Mouse (Mus musculus): ENCODE results near the gene Kif2c. TPM values are rescaled to one million over a fixed set of nuclear protein-coding genes. Genes with fewer than 3 reads are reported as not detected.
A peak's percentile ranks its signal among the peaks of the same experiment; 100 is the strongest.
"Not testable (repeated sequence)": the region's sequence is repeated elsewhere in the genome, so short reads cannot be mapped to it uniquely, and the experiment has no call there.

Kif2c gene
- total and polyA plus RNA-seq, 2 experiments, result 0.05 to 0.18 TPM

DNA sequence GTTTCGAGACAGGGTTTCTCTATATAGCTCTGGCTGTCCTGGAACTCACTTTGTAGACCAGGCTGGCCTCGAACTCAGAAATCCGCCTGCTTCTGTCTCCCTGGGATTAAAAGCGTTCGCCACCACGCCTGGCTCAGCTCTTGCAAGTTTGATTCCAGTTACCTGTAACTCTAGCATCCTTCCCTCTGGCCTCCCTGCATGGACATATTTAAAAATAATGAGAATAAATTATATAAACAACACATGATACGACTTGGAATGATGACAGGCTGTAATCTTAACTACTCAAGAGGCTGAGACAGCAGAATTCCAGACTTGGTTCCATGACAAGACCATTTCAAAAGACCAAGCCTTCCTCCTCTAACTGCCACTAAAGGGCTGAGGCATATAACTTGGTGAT is 8.2 kb upstream of the Kif2c start:
- peak; percentile 30 for DNase-seq (ENCODE audit: extremely low read depth, low read depth, low spot score)
- Histone ChIP-seq H3K4me1 (ENCODE audit: control insufficient read depth, insufficient read depth, low read length) (peaks cover 10% of the 10 kb centered on the region), H3K27ac (replicated peaks; ENCODE audit: insufficient read depth, low read depth, low read length) (no peak overlapping the region; the same call in 1 of the 2 replicates), H3K79me2 (ENCODE audit: control insufficient read depth, insufficient read depth, low read length) (no peaks in the 10 kb centered on the region), H3K36me3 (ENCODE audit: control insufficient read depth, insufficient read depth, low read length) (no peaks in the 10 kb centered on the region), H3K9ac (ENCODE audit: low read depth, low read length) (no peak overlapping the region), H3K4me3 (ENCODE audit: insufficient read depth, low read depth, low read length) (no peak overlapping the region), H3K27me3 (ENCODE audit: control insufficient read depth, insufficient read depth, low read length) (no peaks in the 10 kb centered on the region)
- WGBS, result 71% methylated on average over 7 of the region's 7 CpGs
- TF ChIP-seq POLR2A (IDR thresholded peaks at IDR 0.05; ENCODE audit: extremely low read depth, insufficient read depth, low read length) (no peak), CTCF (IDR thresholded peaks at IDR 0.05; ENCODE audit: low read depth, low read length) (no peak)

GRCm38 (mm10) chr4:117189856-117190543 is 7.6 kb upstream of the Kif2c start:
- 1% methylated on average over 9 of the region's 9 CpGs for WGBS
- H3K27me3 ChIP-seq (ENCODE audit: control insufficient read depth, insufficient read depth, low read length), result no peaks in the 10 kb centered on the region
- no peak overlapping the region; the same call in 1 of the 2 replicates for H3K27ac ChIP-seq (replicated peaks; ENCODE audit: insufficient read depth, low read depth, low read length)
- H3K9ac ChIP-seq (ENCODE audit: low read depth, low read length), result peak overlapping the region; percentile 72; the same call in 1 of the 2 replicates
- peaks cover 10% of the 10 kb centered on the region for H3K4me1 ChIP-seq (ENCODE audit: control insufficient read depth, insufficient read depth, low read length)
- H3K79me2 ChIP-seq (ENCODE audit: control insufficient read depth, insufficient read depth, low read length), result no peaks in the 10 kb centered on the region
- DNase-seq (ENCODE audit: extremely low read depth, low read depth, low spot score), result peak; percentile 82
- H3K36me3 ChIP-seq (ENCODE audit: control insufficient read depth, insufficient read depth, low read length), result no peaks in the 10 kb centered on the region
- TF ChIP-seq POLR2A (IDR thresholded peaks at IDR 0.05; ENCODE audit: extremely low read depth, insufficient read depth, low read length) (peak; percentile 34; the same call in 1 of the 2 replicates), CTCF (IDR thresholded peaks at IDR 0.05; ENCODE audit: low read depth, low read length) (no peak)
- H3K4me3 ChIP-seq (ENCODE audit: insufficient read depth, low read depth, low read length), result no peak overlapping the region; the same call in 1 of the 2 replicates

GRCm38 (mm10) chr4:117189382-117189855 is 7.0 kb upstream of the Kif2c start:
- no peaks in the 10 kb centered on the region for H3K27me3 ChIP-seq (ENCODE audit: control insufficient read depth, insufficient read depth, low read length)
- WGBS, result under 1% methylated on average over 16 of the region's 16 CpGs
- peak overlapping the region; percentile 57 for H3K4me3 ChIP-seq (ENCODE audit: insufficient read depth, low read depth, low read length)
- no peaks in the 10 kb centered on the region for H3K79me2 ChIP-seq (ENCODE audit: control insufficient read depth, insufficient read depth, low read length)
- peaks cover 10% of the 10 kb centered on the region for H3K4me1 ChIP-seq (ENCODE audit: control insufficient read depth, insufficient read depth, low read length)
- TF ChIP-seq POLR2A (IDR thresholded peaks at IDR 0.05; ENCODE audit: extremely low read depth, insufficient read depth, low read length) (no peak), CTCF (IDR thresholded peaks at IDR 0.05; ENCODE audit: low read depth, low read length) (peak; percentile 84)
- DNase-seq (ENCODE audit: extremely low read depth, low read depth, low spot score), result peak; percentile 79
- H3K27ac ChIP-seq (replicated peaks; ENCODE audit: insufficient read depth, low read depth, low read length), result peak overlapping the region; percentile 64
- H3K9ac ChIP-seq (ENCODE audit: low read depth, low read length), result peak overlapping the region; percentile 81
- H3K36me3 ChIP-seq (ENCODE audit: control insufficient read depth, insufficient read depth, low read length), result no peaks in the 10 kb centered on the region

DNA sequence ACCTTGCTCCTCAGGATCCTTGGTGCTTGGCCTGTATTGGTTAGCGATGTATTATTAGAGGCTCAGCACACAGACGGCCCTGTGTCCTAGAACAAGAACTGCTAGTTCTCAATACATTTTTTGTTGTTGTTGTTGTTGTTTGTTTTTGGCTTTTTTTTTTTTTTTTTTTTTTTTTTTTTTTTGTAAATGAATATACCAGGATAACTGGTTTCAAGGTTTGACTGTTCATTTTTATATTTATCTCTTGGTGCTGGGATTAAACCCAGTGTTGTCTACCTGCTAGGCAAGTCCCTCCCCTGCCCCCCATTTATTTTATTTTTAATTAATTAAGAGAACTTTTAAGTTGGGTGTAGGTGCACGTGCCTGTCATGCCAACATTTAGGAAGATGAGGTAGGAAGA is 6.5 kb upstream of the Kif2c start:
- H3K79me2 ChIP-seq (ENCODE audit: control insufficient read depth, insufficient read depth, low read length), result no peaks in the 10 kb centered on the region
- H3K9ac ChIP-seq (ENCODE audit: low read depth, low read length), result peak overlapping the region; percentile 81
- H3K4me1 ChIP-seq (ENCODE audit: control insufficient read depth, insufficient read depth, low read length), result peaks cover 10% of the 10 kb centered on the region
- H3K36me3 ChIP-seq (ENCODE audit: control insufficient read depth, insufficient read depth, low read length), result no peaks in the 10 kb centered on the region
- H3K27ac ChIP-seq (replicated peaks; ENCODE audit: insufficient read depth, low read depth, low read length), result peak overlapping the region; percentile 64
- DNase-seq (ENCODE audit: extremely low read depth, low read depth, low spot score), result peak; percentile 28
- peak overlapping the region; percentile 57 for H3K4me3 ChIP-seq (ENCODE audit: insufficient read depth, low read depth, low read length)
- H3K27me3 ChIP-seq (ENCODE audit: control insufficient read depth, insufficient read depth, low read length), result no peaks in the 10 kb centered on the region
- WGBS, result 45% methylated on average over 3 of the region's 3 CpGs
- TF ChIP-seq CTCF (IDR thresholded peaks at IDR 0.05; ENCODE audit: low read depth, low read length) (no peak), POLR2A (IDR thresholded peaks at IDR 0.05; ENCODE audit: extremely low read depth, insufficient read depth, low read length) (no peak)

DNA sequence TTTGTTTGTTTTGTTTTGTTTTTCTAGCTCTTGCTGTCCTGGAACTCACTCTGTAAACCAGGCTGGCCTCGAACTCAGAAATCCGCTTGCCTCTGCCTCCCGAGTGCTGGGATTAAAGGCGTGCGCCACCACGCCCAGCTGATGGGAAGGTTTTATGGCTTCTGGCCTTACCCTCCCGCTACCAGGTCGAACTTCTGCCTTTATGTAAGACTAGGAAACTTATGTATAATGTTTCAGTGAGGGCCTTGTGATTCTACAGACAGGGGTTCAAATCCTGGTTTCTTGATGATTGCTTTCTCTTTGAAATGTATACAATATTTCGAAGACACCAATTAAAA is 289 bp upstream of the Kif2c start:
- not testable (repeated sequence) for H3K79me2 ChIP-seq (ENCODE audit: control insufficient read depth, insufficient read depth, low read length); H3K27me3 ChIP-seq (ENCODE audit: control insufficient read depth, insufficient read depth, low read length); H3K36me3 ChIP-seq (ENCODE audit: control insufficient read depth, insufficient read depth, low read length); H3K4me1 ChIP-seq (ENCODE audit: control insufficient read depth, insufficient read depth, low read length); DNase-seq (ENCODE audit: extremely low read depth, low read depth, low spot score)
- 11% methylated on average over 9 of the region's 9 CpGs for WGBS
- Histone ChIP-seq H3K27ac (replicated peaks; ENCODE audit: insufficient read depth, low read depth, low read length) (peak overlapping the region; percentile 67), H3K9ac (ENCODE audit: low read depth, low read length) (peak overlapping the region; percentile 56; the same call in 1 of the 2 replicates), H3K4me3 (ENCODE audit: insufficient read depth, low read depth, low read length) (peak overlapping the region; percentile 64)

DNA sequence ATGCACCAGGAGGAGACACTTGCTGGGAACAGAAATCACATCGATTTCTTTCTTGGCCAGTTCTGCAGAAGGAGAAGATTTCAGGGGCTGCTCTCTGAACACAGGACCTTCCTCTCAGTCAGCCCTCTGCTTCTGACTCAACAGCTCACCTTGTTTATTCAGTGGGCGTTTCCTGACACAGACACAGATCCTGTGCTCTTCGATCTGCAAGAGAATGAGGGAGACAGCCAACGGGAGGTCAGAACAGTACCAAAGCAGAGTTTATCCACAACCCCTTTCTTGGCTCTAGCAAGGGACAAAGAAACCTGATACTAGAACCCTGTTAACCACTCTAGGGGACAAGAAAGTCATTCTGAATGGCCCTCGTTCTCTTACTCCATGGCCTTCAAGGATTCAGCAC is 12.5 kb downstream of the Kif2c start:
- WGBS, result 50% methylated on average over 5 of the region's 5 CpGs
- H3K4me1 ChIP-seq (ENCODE audit: control insufficient read depth, insufficient read depth, low read length), result no peaks in the 10 kb centered on the region
- TF ChIP-seq POLR2A (IDR thresholded peaks at IDR 0.05; ENCODE audit: extremely low read depth, insufficient read depth, low read length) (no peak), CTCF (IDR thresholded peaks at IDR 0.05; ENCODE audit: low read depth, low read length) (no peak)
- no peak overlapping the region for H3K4me3 ChIP-seq (ENCODE audit: insufficient read depth, low read depth, low read length)
- no peaks in the 10 kb centered on the region for H3K36me3 ChIP-seq (ENCODE audit: control insufficient read depth, insufficient read depth, low read length)
- no peak overlapping the region for H3K9ac ChIP-seq (ENCODE audit: low read depth, low read length)
- no peaks in the 10 kb centered on the region for H3K79me2 ChIP-seq (ENCODE audit: control insufficient read depth, insufficient read depth, low read length)
- H3K27me3 ChIP-seq (ENCODE audit: control insufficient read depth, insufficient read depth, low read length), result no peaks in the 10 kb centered on the region
- no peak overlapping the region for H3K27ac ChIP-seq (replicated peaks; ENCODE audit: insufficient read depth, low read depth, low read length)
- DNase-seq (ENCODE audit: extremely low read depth, low read depth, low spot score), result peak; percentile 37
